Mouse (Mus musculus): ENCODE measurements around the gene Atp8a2. TPM values are rescaled to one million over a fixed set of nuclear protein-coding genes. Genes with fewer than 3 reads are reported as not detected.

The Atp8a2 gene
- total and polyA plus RNA-seq, 3 experiments, result 1.8 to 4.3 (median 3.1) TPM

- intact Hi-C loops (cut with DNase I), result no loop called here
- Histone ChIP-seq H3K9ac (ENCODE audit: low read depth, low read length) (no peak overlapping the region), H3K27ac (no peak overlapping the region), H3K27me3 (ENCODE audit: control insufficient read depth, insufficient read depth, low read length) (no peaks in the 10 kb centered on the region), H3K36me3 (ENCODE audit: control insufficient read depth, insufficient read depth, low read length) (no peaks in the 10 kb centered on the region), H3K79me2 (replicated peaks; ENCODE audit: control insufficient read depth, insufficient read depth, low read length) (no peaks in the 10 kb centered on the region), H3K4me1 (ENCODE audit: control insufficient read depth, insufficient read depth, low read length) (no peaks in the 10 kb centered on the region), H3K4me3 (no peak overlapping the region)
- no peak for DNase-seq
- no peak for TF ChIP-seq CTCF (IDR thresholded peaks at IDR 0.05)
- TF ChIP-seq POLR2A (IDR thresholded peaks at IDR 0.05; ENCODE audit: insufficient read depth, low read depth, low read length), result no peak
- no peak for TF ChIP-seq EP300 (IDR thresholded peaks at IDR 0.05; ENCODE audit: insufficient read depth, low read depth, low read length)
- 30% methylated on average over 5 of the region's 5 CpGs for WGBS
Observed at GRCm38 (mm10) chr14:59641856-59642255, 555.1 kb downstream of the Atp8a2 start.

- intact Hi-C loops (cut with DNase I), result no loop called here
- no peak for DNase-seq
- Histone ChIP-seq H3K36me3 (ENCODE audit: control insufficient read depth, insufficient read depth, low read length) (no peaks in the 10 kb centered on the region), H3K4me1 (ENCODE audit: control insufficient read depth, insufficient read depth, low read length) (no peaks in the 10 kb centered on the region), H3K9ac (ENCODE audit: low read depth, low read length) (no peak overlapping the region), H3K79me2 (replicated peaks; ENCODE audit: control insufficient read depth, insufficient read depth, low read length) (no peaks in the 10 kb centered on the region), H3K4me3 (no peak overlapping the region), H3K27ac (no peak overlapping the region), H3K27me3 (ENCODE audit: control insufficient read depth, insufficient read depth, low read length) (no peaks in the 10 kb centered on the region)
- TF ChIP-seq CTCF (IDR thresholded peaks at IDR 0.05), result no peak
- TF ChIP-seq POLR2A (IDR thresholded peaks at IDR 0.05; ENCODE audit: insufficient read depth, low read depth, low read length), result no peak
- no peak for TF ChIP-seq EP300 (IDR thresholded peaks at IDR 0.05; ENCODE audit: insufficient read depth, low read depth, low read length)
- 52% methylated on average over 7 of the region's 7 CpGs for WGBS
Observed at GRCm38 (mm10) chr14:59638906-59639703, 557.9 kb downstream of the Atp8a2 start.

GRCm38 (mm10) chr14:59633988-59634387 lies 563.0 kb downstream of the Atp8a2 start:
- 86% methylated on average over 9 of the region's 9 CpGs for WGBS
- no peak for DNase-seq

GRCm38 (mm10) chr14:59633295-59633898 lies 563.6 kb downstream of the Atp8a2 start:
- no peak overlapping the region for H3K4me3 ChIP-seq
- no peaks in the 10 kb centered on the region for H3K36me3 ChIP-seq (ENCODE audit: control insufficient read depth, insufficient read depth, low read length)
- H3K9ac ChIP-seq (ENCODE audit: low read depth, low read length), result no peak overlapping the region
- H3K27ac ChIP-seq, result no peak overlapping the region
- intact Hi-C loops (cut with DNase I), result no loop called here
- no peaks in the 10 kb centered on the region for H3K79me2 ChIP-seq (replicated peaks; ENCODE audit: control insufficient read depth, insufficient read depth, low read length)
- TF ChIP-seq POLR2A (IDR thresholded peaks at IDR 0.05; ENCODE audit: insufficient read depth, low read depth, low read length), result no peak
- TF ChIP-seq EP300 (IDR thresholded peaks at IDR 0.05; ENCODE audit: insufficient read depth, low read depth, low read length), result no peak
- no peak for TF ChIP-seq CTCF (IDR thresholded peaks at IDR 0.05)
- no peaks in the 10 kb centered on the region for H3K4me1 ChIP-seq (ENCODE audit: control insufficient read depth, insufficient read depth, low read length)
- WGBS, result 78% methylated on average over 5 of the region's 5 CpGs
- no peak for DNase-seq
- H3K27me3 ChIP-seq (ENCODE audit: control insufficient read depth, insufficient read depth, low read length), result no peaks in the 10 kb centered on the region

More at GRCm38 (mm10) chr14:59633988-59634387, 563.0 kb downstream of the Atp8a2 start:
- no peak overlapping the region for H3K9ac ChIP-seq (ENCODE audit: low read depth, low read length)
- no peak overlapping the region for H3K27ac ChIP-seq
- no peaks in the 10 kb centered on the region for H3K36me3 ChIP-seq (ENCODE audit: control insufficient read depth, insufficient read depth, low read length)
- H3K27me3 ChIP-seq (ENCODE audit: control insufficient read depth, insufficient read depth, low read length), result no peaks in the 10 kb centered on the region
- H3K4me3 ChIP-seq, result no peak overlapping the region
- H3K79me2 ChIP-seq (replicated peaks; ENCODE audit: control insufficient read depth, insufficient read depth, low read length), result no peaks in the 10 kb centered on the region
- no peaks in the 10 kb centered on the region for H3K4me1 ChIP-seq (ENCODE audit: control insufficient read depth, insufficient read depth, low read length)
- TF ChIP-seq CTCF (IDR thresholded peaks at IDR 0.05) (no peak), POLR2A (IDR thresholded peaks at IDR 0.05; ENCODE audit: insufficient read depth, low read depth, low read length) (no peak), EP300 (IDR thresholded peaks at IDR 0.05; ENCODE audit: insufficient read depth, low read depth, low read length) (no peak)
- intact Hi-C loops (cut with DNase I), result no loop called here

GRCm38 (mm10) chr14:59632067-59632466 lies 564.9 kb downstream of the Atp8a2 start:
- intact Hi-C loops (cut with DNase I), result no loop called here
- WGBS, result 78% methylated on average over 6 of the region's 6 CpGs
- no peaks in the 10 kb centered on the region for H3K27me3 ChIP-seq (ENCODE audit: control insufficient read depth, insufficient read depth, low read length)
- H3K9ac ChIP-seq (ENCODE audit: low read depth, low read length), result no peak overlapping the region
- no peak for TF ChIP-seq CTCF (IDR thresholded peaks at IDR 0.05)
- TF ChIP-seq POLR2A (IDR thresholded peaks at IDR 0.05; ENCODE audit: insufficient read depth, low read depth, low read length), result no peak
- no peak for TF ChIP-seq EP300 (IDR thresholded peaks at IDR 0.05; ENCODE audit: insufficient read depth, low read depth, low read length)
- H3K4me1 ChIP-seq (ENCODE audit: control insufficient read depth, insufficient read depth, low read length), result no peaks in the 10 kb centered on the region
- no peak overlapping the region for H3K4me3 ChIP-seq
- H3K27ac ChIP-seq, result no peak overlapping the region
- H3K79me2 ChIP-seq (replicated peaks; ENCODE audit: control insufficient read depth, insufficient read depth, low read length), result no peaks in the 10 kb centered on the region
- DNase-seq, result no peak
- no peaks in the 10 kb centered on the region for H3K36me3 ChIP-seq (ENCODE audit: control insufficient read depth, insufficient read depth, low read length)

GRCm38 (mm10) chr14:59630096-59630495 lies 566.9 kb downstream of the Atp8a2 start:
- Histone ChIP-seq H3K27ac (no peak overlapping the region), H3K9ac (ENCODE audit: low read depth, low read length) (no peak overlapping the region)
- 91% methylated on average over 9 of the region's 9 CpGs for WGBS

More at GRCm38 (mm10) chr14:59630096-59630495, 566.9 kb downstream of the Atp8a2 start:
- no peaks in the 10 kb centered on the region for H3K36me3 ChIP-seq (ENCODE audit: control insufficient read depth, insufficient read depth, low read length)
- no peaks in the 10 kb centered on the region for H3K27me3 ChIP-seq (ENCODE audit: control insufficient read depth, insufficient read depth, low read length)
- no peaks in the 10 kb centered on the region for H3K4me1 ChIP-seq (ENCODE audit: control insufficient read depth, insufficient read depth, low read length)
- intact Hi-C loops (cut with DNase I), result no loop called here
- no peaks in the 10 kb centered on the region for H3K79me2 ChIP-seq (replicated peaks; ENCODE audit: control insufficient read depth, insufficient read depth, low read length)
- no peak for TF ChIP-seq CTCF (IDR thresholded peaks at IDR 0.05)
- no peak for TF ChIP-seq POLR2A (IDR thresholded peaks at IDR 0.05; ENCODE audit: insufficient read depth, low read depth, low read length)
- no peak for TF ChIP-seq EP300 (IDR thresholded peaks at IDR 0.05; ENCODE audit: insufficient read depth, low read depth, low read length)
- no peak overlapping the region for H3K4me3 ChIP-seq
- no peak for DNase-seq
